Mouse (Mus musculus) liver, postnatal 0 days (tissue): ENCODE results near the gene Map1a.

Experiments used
- CTCF ChIP-seq: sonication (generic); IDR thresholded peaks from 2 replicates; pipeline ENCODE4 v1.5.1; 2016; ENCODE audit warnings: antibody characterized with exemption, low read depth
- EP300 ChIP-seq: IDR thresholded peaks from 2 replicates; pipeline ENCODE4 v1.6.1; 2016; ENCODE audit warnings: antibody characterized with exemption, low read depth, mild to moderate bottlenecking

- TF ChIP-seq EP300 (no peak), CTCF (no peak)
These were observed 68.6 kb downstream of the Map1a start for GRCm38 (mm10) chr2:121357961-121358360.
